Mouse (Mus musculus): Measurements from ENCODE around the gene Mypn. TPM values are rescaled to one million over a fixed set of nuclear protein-coding genes. Genes with fewer than 3 reads are reported as not detected.

Gene Mypn
- total RNA-seq, 2 experiments from 2014 or later: 3.0 to 3.2 TPM

DNA sequence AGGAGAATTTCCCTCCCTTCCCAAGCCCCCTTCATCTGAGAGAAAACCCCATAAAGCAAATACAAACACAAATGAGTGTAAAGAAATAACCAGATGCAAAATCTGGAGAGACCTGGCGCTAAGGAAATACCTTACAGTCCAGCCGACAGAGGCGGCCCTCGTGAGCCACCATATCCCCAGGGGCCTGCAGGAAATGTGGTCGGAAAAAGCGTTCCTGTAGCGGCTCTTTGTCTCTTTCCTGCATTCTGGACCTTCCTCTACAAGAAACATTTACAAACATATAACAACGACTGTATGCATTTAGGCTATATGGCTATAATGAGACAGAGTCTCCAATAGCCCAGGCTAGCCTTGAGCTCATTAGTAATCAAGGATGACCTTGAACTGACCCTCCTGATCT is 80.6 kb downstream of the Mypn start:
- no peak for TF ChIP-seq CTCF (IDR thresholded peaks at IDR 0.05)
- H3K4me3 ChIP-seq: no peak overlapping the region
- no peak overlapping the region for H3K27ac ChIP-seq
- intact Hi-C loops (cut with DNase I): no loop called here
- DNase-seq (ENCODE audit: extremely low spot score in 1 of 2, low spot score in 2 of 2): no peak

DNA sequence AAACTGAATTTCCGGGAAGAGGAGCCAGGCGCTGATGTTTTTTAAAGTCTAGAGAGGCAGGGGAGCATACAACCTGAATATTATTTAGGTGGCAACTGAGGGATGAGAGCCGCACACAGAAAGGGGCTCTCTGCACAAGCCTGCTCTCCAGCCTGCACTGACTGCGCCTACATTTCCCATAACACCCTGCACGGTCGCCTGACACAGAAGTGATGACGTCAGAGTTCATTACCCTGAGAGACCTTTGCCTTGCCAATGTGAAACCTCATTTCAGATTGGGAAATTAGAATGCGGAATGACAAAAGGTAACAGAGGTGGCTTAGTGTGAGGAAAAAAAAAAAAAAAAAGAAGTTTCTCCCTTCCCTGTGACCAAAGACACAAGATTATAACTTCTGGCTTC is 81.2 kb downstream of the Mypn start:
- DNase-seq (ENCODE audit: extremely low spot score in 1 of 2, low spot score in 2 of 2): peak in 1 of 2 experiments; percentile 36
- intact Hi-C loops (cut with DNase I): no loop called here
- 0 out of 2 replicates have a peak overlapping the region, but pooled peaks have one; percentile 11 for H3K4me3 ChIP-seq
- H3K27ac ChIP-seq: no peak overlapping the region
- no peak for TF ChIP-seq CTCF (IDR thresholded peaks at IDR 0.05)

DNA sequence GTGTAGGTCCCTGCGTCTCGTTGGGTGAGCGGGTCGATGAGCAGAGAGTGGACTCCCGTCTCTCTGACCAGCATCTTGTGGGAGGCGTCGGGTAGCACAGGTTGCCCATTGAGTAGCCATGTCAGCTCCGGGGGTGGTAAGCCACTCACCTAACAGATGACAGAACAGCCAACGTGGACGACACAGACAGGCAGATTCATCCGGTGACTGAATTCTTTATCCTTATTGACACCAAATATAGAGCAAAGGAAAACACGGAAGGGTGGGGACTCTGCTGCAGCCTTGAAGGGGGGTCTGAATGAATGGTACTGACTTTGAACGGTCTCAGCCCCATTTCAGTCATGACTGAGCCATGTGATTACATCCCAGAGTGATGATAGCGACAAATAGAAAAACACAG is 81.8 kb downstream of the Mypn start:
- intact Hi-C loops (cut with DNase I): no loop called here
- DNase-seq (ENCODE audit: extremely low spot score in 1 of 2, low spot score in 2 of 2): no peak
- TF ChIP-seq CTCF (IDR thresholded peaks at IDR 0.05): no peak

DNA sequence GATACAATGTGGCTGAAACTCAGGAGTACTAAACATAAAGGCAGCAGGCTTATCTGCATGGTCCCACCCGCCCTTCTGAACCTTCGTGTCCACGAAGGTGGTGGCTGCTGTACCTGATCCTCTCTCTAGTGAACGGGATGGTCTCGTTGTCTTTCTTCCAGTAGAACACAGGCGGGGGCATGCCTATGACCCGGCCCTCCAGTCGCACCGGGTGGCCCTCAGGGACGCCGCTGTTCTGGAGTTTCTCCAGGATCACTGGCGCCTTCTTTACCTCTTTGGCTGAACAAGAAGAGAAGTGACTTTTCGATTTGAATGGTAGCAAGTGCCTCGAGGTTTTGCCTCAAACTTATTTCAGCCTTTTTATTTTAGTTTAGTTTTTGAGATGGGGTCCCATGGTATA is 83.8 kb downstream of the Mypn start:
- intact Hi-C loops (cut with DNase I): loop anchor here (10.0 kb wide), 1 partner anchor 95 kb away; the partner anchor contains the start of genes Hnrnph3 and Pbld2
- Histone ChIP-seq H3K27ac (no peak overlapping the region), H3K4me3 (no peak overlapping the region)
- no peak for TF ChIP-seq CTCF (IDR thresholded peaks at IDR 0.05)
- DNase-seq (ENCODE audit: extremely low spot score in 1 of 2, low spot score in 2 of 2): no peak

More for the DNA sequence above, 81.8 kb downstream of the Mypn start:
- no peak overlapping the region for H3K27ac ChIP-seq
- 0 out of 2 replicates have a peak overlapping the region, but pooled peaks have one; percentile 11 for H3K4me3 ChIP-seq

DNA sequence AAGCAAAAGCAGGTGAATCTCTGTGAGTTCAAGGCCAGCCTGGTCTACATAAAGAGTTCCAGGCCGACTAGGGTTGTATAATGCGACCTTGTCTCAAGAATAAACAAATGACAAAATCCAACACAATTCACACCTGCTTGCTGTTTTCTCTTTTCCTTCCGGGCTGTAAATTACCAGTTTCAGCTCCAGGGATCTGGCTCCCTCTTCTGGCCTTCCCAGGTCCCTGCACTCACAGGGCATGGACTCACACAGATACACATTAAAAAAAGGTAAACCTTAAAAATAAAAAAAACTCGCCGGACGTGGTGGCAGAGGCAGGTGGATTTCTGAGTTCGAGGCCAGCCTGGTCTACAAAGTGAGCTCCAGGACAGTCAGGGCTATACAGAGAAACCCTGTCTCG is 86.2 kb downstream of the Mypn start:
- no peak for DNase-seq (ENCODE audit: extremely low spot score in 1 of 2, low spot score in 2 of 2)
- H3K4me3 ChIP-seq: no peak overlapping the region
- no peak; the same call in 1 of the 2 replicates for TF ChIP-seq CTCF (IDR thresholded peaks at IDR 0.05)
- H3K27ac ChIP-seq: no peak overlapping the region
- intact Hi-C loops (cut with DNase I): loop anchor here (10.0 kb wide), 1 partner anchor 93 kb away; the partner anchor contains the start of genes Hnrnph3 and Pbld2

DNA sequence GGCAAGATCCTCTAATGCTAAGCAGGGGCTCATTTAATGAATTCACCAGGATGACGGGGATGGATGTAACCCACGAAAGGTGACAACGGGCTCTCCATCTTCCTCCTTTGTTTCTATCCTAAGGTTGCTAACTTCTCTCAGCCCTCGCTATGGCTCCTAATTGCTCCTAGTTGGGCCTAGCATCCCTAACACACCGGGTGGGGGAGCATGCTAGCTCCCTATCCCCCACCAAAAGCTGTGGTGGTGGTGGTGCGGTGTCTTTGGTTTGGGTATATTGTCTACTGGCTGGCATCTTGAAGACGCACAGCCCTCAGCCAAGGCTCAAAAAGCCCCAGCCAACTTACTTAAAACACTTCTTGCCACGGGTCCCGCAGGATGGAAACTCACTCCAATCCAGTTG is 87.4 kb downstream of the Mypn start:
- no peak for DNase-seq (ENCODE audit: extremely low spot score in 1 of 2, low spot score in 2 of 2)
- intact Hi-C loops (cut with DNase I): loop anchor here (10.0 kb wide), 1 partner anchor 92 kb away; the partner anchor contains the start of genes Hnrnph3 and Pbld2
- no peak for TF ChIP-seq CTCF (IDR thresholded peaks at IDR 0.05)

DNA sequence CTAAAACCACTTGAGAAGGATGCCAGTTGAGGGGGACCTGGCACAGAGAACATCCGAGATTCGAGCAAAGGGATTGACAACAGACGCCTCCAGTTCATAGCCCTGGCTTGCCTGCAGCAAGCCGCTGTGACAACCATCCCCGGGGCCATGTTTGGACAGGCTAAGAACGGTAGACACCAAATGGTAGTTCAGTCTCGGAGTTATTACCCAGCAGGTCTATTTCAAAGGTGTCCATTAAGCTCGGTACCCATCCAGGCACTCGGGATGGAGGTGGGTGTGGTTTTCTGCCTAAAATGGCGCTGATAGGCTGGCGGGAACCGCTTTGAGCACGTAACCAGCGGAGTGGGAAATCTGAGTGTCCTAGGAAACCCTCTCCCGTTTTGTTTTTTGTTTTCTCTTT is 87.9 kb downstream of the Mypn start:
- intact Hi-C loops (cut with DNase I): loop anchor here (10.0 kb wide), 1 partner anchor 91 kb away; the partner anchor contains the start of genes Hnrnph3 and Pbld2
- no peak for TF ChIP-seq CTCF (IDR thresholded peaks at IDR 0.05)
- H3K4me3 ChIP-seq: 0 out of 2 replicates have a peak overlapping the region, but pooled peaks have one; percentile 3
- no peak for DNase-seq (ENCODE audit: extremely low spot score in 1 of 2, low spot score in 2 of 2)
- H3K27ac ChIP-seq: no peak overlapping the region

More for the DNA sequence above, 87.4 kb downstream of the Mypn start:
- no peak overlapping the region for H3K4me3 ChIP-seq
- H3K27ac ChIP-seq: no peak overlapping the region

DNA sequence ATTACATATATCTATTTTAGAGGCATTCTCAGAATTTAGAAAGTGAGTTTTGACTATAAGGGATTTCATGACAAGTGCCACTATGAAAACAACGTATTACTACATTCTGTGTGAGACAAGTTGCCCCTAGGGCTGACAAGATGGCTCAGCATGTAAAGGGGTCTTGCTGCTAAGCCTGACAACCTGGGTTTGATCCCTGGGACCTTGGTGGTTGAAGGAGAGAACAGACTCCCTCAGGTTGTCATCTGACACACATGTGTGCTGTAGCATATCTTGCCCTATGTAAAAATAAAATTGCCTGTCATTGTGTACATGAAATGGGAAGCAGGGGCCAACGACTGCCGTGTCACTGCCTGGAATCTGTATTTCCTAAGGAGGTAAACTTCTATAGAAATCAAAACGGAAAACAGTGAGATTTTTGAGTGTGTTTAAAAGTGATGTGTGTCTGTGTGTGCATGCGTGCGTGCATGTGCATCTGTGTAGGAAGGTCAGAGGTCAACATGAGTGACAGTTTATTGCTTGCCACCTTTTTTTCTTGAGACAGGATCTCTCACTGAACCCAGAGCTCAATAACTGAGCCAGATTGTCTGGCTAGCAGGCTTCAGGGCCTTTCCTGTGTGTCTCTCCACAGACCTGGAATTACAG is 89.9 kb downstream of the Mypn start:
- DNase-seq (ENCODE audit: extremely low spot score in 1 of 2, low spot score in 2 of 2): no peak
- Histone ChIP-seq H3K27ac (no peak overlapping the region), H3K4me3 (no peak overlapping the region)
- no peak for TF ChIP-seq CTCF (IDR thresholded peaks at IDR 0.05)
- intact Hi-C loops (cut with DNase I): loop anchor here (10.0 kb wide), 1 partner anchor 89 kb away; the partner anchor contains the start of genes Hnrnph3 and Pbld2

DNA sequence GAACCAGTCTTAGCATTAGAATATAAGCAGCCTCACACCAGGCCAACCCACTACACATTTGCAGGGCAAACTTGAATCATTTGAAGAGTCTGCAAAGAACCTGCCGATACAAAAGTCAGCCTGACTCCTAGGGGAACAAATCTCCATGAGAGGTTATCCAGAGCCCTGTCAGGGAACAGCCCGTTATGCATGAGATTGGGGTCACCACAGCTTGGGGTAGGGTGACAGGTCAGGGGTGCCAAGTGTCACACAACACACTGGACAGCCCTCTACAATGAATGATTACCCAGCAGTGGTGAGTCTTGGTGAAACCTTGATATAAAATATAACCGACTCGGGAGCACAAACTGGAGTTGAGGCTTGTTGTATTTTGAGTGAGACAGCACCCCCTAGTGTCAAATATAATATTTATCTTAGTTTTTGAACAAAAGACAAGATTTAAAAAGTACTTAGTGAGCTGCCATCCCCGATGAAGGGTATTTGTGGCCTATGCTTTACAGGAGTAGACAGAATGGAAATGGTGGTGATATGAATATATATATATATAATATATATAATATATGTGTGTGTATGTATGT is 90.6 kb downstream of the Mypn start:
- no peak for DNase-seq (ENCODE audit: extremely low spot score in 1 of 2, low spot score in 2 of 2)
- TF ChIP-seq CTCF (IDR thresholded peaks at IDR 0.05): peak; percentile 55
- Histone ChIP-seq H3K27ac (no peak overlapping the region), H3K4me3 (no peak overlapping the region)
- intact Hi-C loops (cut with DNase I): loop anchor here (10.0 kb wide), 1 partner anchor 88 kb away; the partner anchor contains the start of genes Hnrnph3 and Pbld2

DNA sequence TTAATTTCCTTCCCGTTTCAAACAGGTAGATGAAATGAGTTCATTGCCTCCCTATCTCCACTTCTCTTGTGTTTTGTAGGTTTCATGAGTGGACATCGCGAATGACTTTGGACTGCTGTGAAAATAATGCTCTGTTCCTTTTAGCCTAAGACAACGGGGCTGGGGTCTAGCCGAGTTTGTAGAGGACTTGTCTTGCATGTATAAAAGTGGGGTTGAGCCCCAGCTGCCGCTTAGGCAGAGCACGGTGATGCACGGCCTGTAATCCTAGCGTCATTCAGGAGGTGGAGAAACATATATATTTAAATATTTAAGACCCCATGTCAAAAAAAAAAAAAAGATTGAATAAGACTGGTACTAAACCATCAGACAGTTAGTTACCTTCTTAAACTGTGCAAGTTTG is 103.1 kb downstream of the Mypn start:
- intact Hi-C loops (cut with DNase I): no loop called here
- Histone ChIP-seq H3K27ac (peak overlapping the region; percentile 88), H3K4me3 (peak overlapping the region; percentile 83)
- no peak for DNase-seq (ENCODE audit: extremely low spot score in 1 of 2, low spot score in 2 of 2)
- TF ChIP-seq CTCF (IDR thresholded peaks at IDR 0.05): no peak

DNA sequence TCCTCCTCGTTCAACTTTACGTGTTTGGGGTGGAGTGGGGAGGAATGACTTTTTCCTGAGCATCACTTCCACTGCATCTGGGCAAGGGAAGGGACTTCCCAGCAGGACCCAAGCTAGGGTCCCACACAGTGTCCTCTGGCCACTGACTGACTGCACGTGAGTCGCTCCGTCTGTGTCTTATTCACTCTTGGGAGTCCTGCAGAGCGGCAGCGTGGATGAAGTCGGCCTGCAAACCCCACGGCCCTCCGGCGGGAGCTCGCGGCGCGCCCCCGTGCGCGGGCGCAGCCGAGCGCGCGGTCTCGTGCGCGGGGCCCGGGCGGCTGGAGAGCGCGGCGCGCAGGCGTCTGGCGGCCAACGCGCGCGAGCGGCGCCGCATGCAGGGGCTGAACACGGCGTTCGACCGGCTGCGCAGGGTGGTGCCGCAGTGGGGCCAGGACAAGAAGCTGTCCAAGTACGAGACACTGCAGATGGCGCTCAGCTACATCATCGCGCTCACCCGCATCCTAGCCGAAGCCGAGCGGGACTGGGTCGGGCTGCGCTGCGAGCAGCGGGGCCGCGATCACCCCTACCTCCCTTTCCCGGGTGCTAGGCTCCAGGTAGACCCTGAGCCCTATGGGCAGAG is 103.7 kb downstream of the Mypn start:
- DNase-seq (ENCODE audit: extremely low spot score in 1 of 2, low spot score in 2 of 2): peak; percentile 75 to 78
- intact Hi-C loops (cut with DNase I): no loop called here
- H3K27ac ChIP-seq: peak overlapping the region; percentile 88
- peak overlapping the region; percentile 83 for H3K4me3 ChIP-seq
- no peak for TF ChIP-seq CTCF (IDR thresholded peaks at IDR 0.05)

DNA sequence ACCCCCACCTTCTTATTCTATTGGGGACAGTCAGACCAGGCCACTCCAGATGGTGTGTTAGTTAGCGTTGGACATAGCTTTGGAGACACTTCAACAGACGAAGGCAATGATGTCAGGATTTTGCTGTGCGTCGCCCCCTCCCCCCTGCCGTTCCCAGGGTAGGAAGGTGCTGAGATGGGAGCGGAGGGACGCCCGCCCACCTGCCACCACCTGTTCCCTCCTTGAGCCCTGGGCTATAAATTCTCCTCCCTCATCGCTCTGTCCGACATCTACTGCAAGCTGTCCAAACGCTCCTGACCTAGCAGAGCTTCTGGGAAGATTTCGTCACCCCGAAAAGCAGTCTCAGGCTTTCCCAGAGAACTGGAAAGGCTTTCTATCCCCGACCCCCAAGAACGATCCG is 104.2 kb downstream of the Mypn start, which contains the start of gene Atoh7:
Gene Atoh7 (plus strand): TSS at position 131 of the 400 bp plus-strand sequence.
- Histone ChIP-seq H3K27ac (peak within 1 kb of the TSS; percentile 88), H3K4me3 (peak within 1 kb of the TSS; percentile 83)
- DNase-seq (ENCODE audit: extremely low spot score in 1 of 2, low spot score in 2 of 2): peak; percentile 30 to 58
- TF ChIP-seq CTCF (IDR thresholded peaks at IDR 0.05): no peak
- intact Hi-C loops (cut with DNase I): no loop called here
